Mouse (Mus musculus): Measurements from ENCODE around the gene Cntrob. TPM values are rescaled to one million over a fixed set of nuclear protein-coding genes. Genes with fewer than 3 reads are reported as not detected.

Cntrob gene
- polyA plus RNA-seq, 1 experiment from 2014 or later, result 17.1 TPM

- no peak for ATAC-seq (replicated peaks; ENCODE audit: low FRiP score)
- Histone ChIP-seq H3K4me1 (replicated peaks; ENCODE audit: control insufficient read depth, insufficient read depth, low read length) (0 out of 2 replicates have a peak, but pooled peaks cover 3% of the 10 kb centered on the region), H3K4me3 (ENCODE audit: low read depth, low read length) (no peak overlapping the region), H3K9me3 (ENCODE audit: control insufficient read depth, low read length) (no peaks in the 10 kb centered on the region), H3K36me3 (ENCODE audit: control insufficient read depth, insufficient read depth, low read length) (peaks cover 16% of the 10 kb centered on the region; the same call in 1 of the 2 replicates), H3K9ac (ENCODE audit: low read depth, low read length) (no peak overlapping the region), H3K27me3 (replicated peaks; ENCODE audit: control insufficient read depth, insufficient read depth, low read length) (no peaks in the 10 kb centered on the region), H3K27ac (ENCODE audit: low read depth, low read length) (no peak overlapping the region), H3K4me2 (no peak overlapping the region)
- 89% methylated on average over 9 of the region's 9 CpGs for WGBS
- no peak for DNase-seq (ENCODE audit: low spot score)
These were observed 18.3 kb downstream of the Cntrob start for GRCm38 (mm10) chr11:69305291-69305690.

- ATAC-seq (replicated peaks; ENCODE audit: low FRiP score) (no peak), DNase-seq (ENCODE audit: low spot score) (no peak)
- Histone ChIP-seq H3K27ac (ENCODE audit: low read depth, low read length) (no peak overlapping the region), H3K9me3 (ENCODE audit: control insufficient read depth, low read length) (no peaks in the 10 kb centered on the region), H3K4me2 (no peak overlapping the region), H3K27me3 (replicated peaks; ENCODE audit: control insufficient read depth, insufficient read depth, low read length) (no peaks in the 10 kb centered on the region), H3K36me3 (ENCODE audit: control insufficient read depth, insufficient read depth, low read length) (peaks cover 7% of the 10 kb centered on the region; the same call in 1 of the 2 replicates), H3K9ac (ENCODE audit: low read depth, low read length) (no peak overlapping the region), H3K4me1 (replicated peaks; ENCODE audit: control insufficient read depth, insufficient read depth, low read length) (0 out of 2 replicates have a peak, but pooled peaks cover 3% of the 10 kb centered on the region), H3K4me3 (ENCODE audit: low read depth, low read length) (no peak overlapping the region)
- WGBS, result 87% methylated on average over 7 of the region's 7 CpGs
These were observed 20.8 kb downstream of the Cntrob start for GRCm38 (mm10) chr11:69302817-69303216.

- H3K4me1 ChIP-seq (replicated peaks; ENCODE audit: control insufficient read depth, insufficient read depth, low read length), result peaks cover 4% of the 10 kb centered on the region; the same call in 1 of the 2 replicates
- H3K9me3 ChIP-seq (ENCODE audit: control insufficient read depth, low read length), result no peaks in the 10 kb centered on the region
- 79% methylated on average over 7 of the region's 7 CpGs for WGBS
- H3K36me3 ChIP-seq (ENCODE audit: control insufficient read depth, insufficient read depth, low read length), result peaks cover 4% of the 10 kb centered on the region; the same call in 1 of the 2 replicates
- H3K4me3 ChIP-seq (ENCODE audit: low read depth, low read length), result no peak overlapping the region
- DNase-seq (ENCODE audit: low spot score), result no peak
- no peaks in the 10 kb centered on the region for H3K27me3 ChIP-seq (replicated peaks; ENCODE audit: control insufficient read depth, insufficient read depth, low read length)
- H3K27ac ChIP-seq (ENCODE audit: low read depth, low read length), result no peak overlapping the region
- H3K9ac ChIP-seq (ENCODE audit: low read depth, low read length), result no peak overlapping the region
- ATAC-seq (replicated peaks; ENCODE audit: low FRiP score), result no peak
- no peak overlapping the region for H3K4me2 ChIP-seq
These were observed 25.3 kb downstream of the Cntrob start for GRCm38 (mm10) chr11:69298231-69298630.

GRCm38 (mm10) chr11:69297799-69298198, 25.8 kb downstream of the Cntrob start:
- Histone ChIP-seq H3K9ac (ENCODE audit: low read depth, low read length) (no peak overlapping the region), H3K9me3 (ENCODE audit: control insufficient read depth, low read length) (no peaks in the 10 kb centered on the region), H3K4me2 (no peak overlapping the region), H3K36me3 (ENCODE audit: control insufficient read depth, insufficient read depth, low read length) (0 out of 2 replicates have a peak, but pooled peaks cover 2% of the 10 kb centered on the region), H3K4me3 (ENCODE audit: low read depth, low read length) (no peak overlapping the region), H3K27me3 (replicated peaks; ENCODE audit: control insufficient read depth, insufficient read depth, low read length) (no peaks in the 10 kb centered on the region), H3K4me1 (replicated peaks; ENCODE audit: control insufficient read depth, insufficient read depth, low read length) (peaks cover 4% of the 10 kb centered on the region; the same call in 1 of the 2 replicates), H3K27ac (ENCODE audit: low read depth, low read length) (no peak overlapping the region)
- WGBS, result 76% methylated on average over 2 of the region's 2 CpGs
- no peak for DNase-seq (ENCODE audit: low spot score)
- ATAC-seq (replicated peaks; ENCODE audit: low FRiP score), result no peak

GRCm38 (mm10) chr11:69295286-69295685, 28.3 kb downstream of the Cntrob start:
- ATAC-seq (replicated peaks; ENCODE audit: low FRiP score) (no peak), DNase-seq (ENCODE audit: low spot score) (no peak)
- 79% methylated on average over 3 of the region's 3 CpGs for WGBS
- Histone ChIP-seq H3K27ac (ENCODE audit: low read depth, low read length) (no peak overlapping the region), H3K4me3 (ENCODE audit: low read depth, low read length) (no peak overlapping the region), H3K4me1 (replicated peaks; ENCODE audit: control insufficient read depth, insufficient read depth, low read length) (peaks cover 4% of the 10 kb centered on the region), H3K4me2 (no peak overlapping the region), H3K36me3 (ENCODE audit: control insufficient read depth, insufficient read depth, low read length) (no peaks in the 10 kb centered on the region), H3K27me3 (replicated peaks; ENCODE audit: control insufficient read depth, insufficient read depth, low read length) (no peaks in the 10 kb centered on the region), H3K9me3 (ENCODE audit: control insufficient read depth, low read length) (no peaks in the 10 kb centered on the region), H3K9ac (ENCODE audit: low read depth, low read length) (no peak overlapping the region)

GRCm38 (mm10) chr11:69291111-69291510, 32.5 kb downstream of the Cntrob start:
- WGBS, result 58% methylated on average over 5 of the region's 5 CpGs
- ATAC-seq (replicated peaks; ENCODE audit: low FRiP score), result no peak
- Histone ChIP-seq H3K27me3 (replicated peaks; ENCODE audit: control insufficient read depth, insufficient read depth, low read length) (no peaks in the 10 kb centered on the region), H3K36me3 (ENCODE audit: control insufficient read depth, insufficient read depth, low read length) (no peaks in the 10 kb centered on the region), H3K4me3 (ENCODE audit: low read depth, low read length) (no peak overlapping the region), H3K27ac (ENCODE audit: low read depth, low read length) (no peak overlapping the region), H3K9me3 (ENCODE audit: control insufficient read depth, low read length) (no peaks in the 10 kb centered on the region), H3K9ac (ENCODE audit: low read depth, low read length) (no peak overlapping the region), H3K4me1 (replicated peaks; ENCODE audit: control insufficient read depth, insufficient read depth, low read length) (peaks cover 4% of the 10 kb centered on the region), H3K4me2 (no peak overlapping the region)
- DNase-seq (ENCODE audit: low spot score), result no peak

GRCm38 (mm10) chr11:69277267-69277666, 46.3 kb downstream of the Cntrob start:
- Histone ChIP-seq H3K4me3 (ENCODE audit: low read depth, low read length) (no peak overlapping the region), H3K4me1 (replicated peaks; ENCODE audit: control insufficient read depth, insufficient read depth, low read length) (no peaks in the 10 kb centered on the region), H3K27ac (ENCODE audit: low read depth, low read length) (no peak overlapping the region), H3K9ac (ENCODE audit: low read depth, low read length) (no peak overlapping the region), H3K27me3 (replicated peaks; ENCODE audit: control insufficient read depth, insufficient read depth, low read length) (no peaks in the 10 kb centered on the region), H3K4me2 (no peak overlapping the region), H3K36me3 (ENCODE audit: control insufficient read depth, insufficient read depth, low read length) (no peaks in the 10 kb centered on the region), H3K9me3 (ENCODE audit: control insufficient read depth, low read length) (no peaks in the 10 kb centered on the region)
- ATAC-seq (replicated peaks; ENCODE audit: low FRiP score) (no peak), DNase-seq (ENCODE audit: low spot score) (no peak)
- 59% methylated on average over 5 of the region's 5 CpGs for WGBS

- Histone ChIP-seq H3K36me3 (ENCODE audit: control insufficient read depth, insufficient read depth, low read length) (no peaks in the 10 kb centered on the region), H3K27me3 (replicated peaks; ENCODE audit: control insufficient read depth, insufficient read depth, low read length) (0 out of 2 replicates have a peak, but pooled peaks cover 3% of the 10 kb centered on the region), H3K4me3 (ENCODE audit: low read depth, low read length) (no peak overlapping the region), H3K9ac (ENCODE audit: low read depth, low read length) (no peak overlapping the region), H3K4me1 (replicated peaks; ENCODE audit: control insufficient read depth, insufficient read depth, low read length) (no peaks in the 10 kb centered on the region), H3K27ac (ENCODE audit: low read depth, low read length) (no peak overlapping the region), H3K9me3 (ENCODE audit: control insufficient read depth, low read length) (no peaks in the 10 kb centered on the region), H3K4me2 (no peak overlapping the region)
- ATAC-seq (replicated peaks; ENCODE audit: low FRiP score) (no peak), DNase-seq (ENCODE audit: low spot score) (no peak)
- 50% methylated on average over 2 of the region's 2 CpGs for WGBS
These were observed 47.5 kb downstream of the Cntrob start for GRCm38 (mm10) chr11:69276081-69276480.

- Histone ChIP-seq H3K27ac (ENCODE audit: low read depth, low read length) (no peak overlapping the region), H3K4me3 (ENCODE audit: low read depth, low read length) (no peak overlapping the region), H3K9ac (ENCODE audit: low read depth, low read length) (no peak overlapping the region), H3K4me1 (replicated peaks; ENCODE audit: control insufficient read depth, insufficient read depth, low read length) (no peaks in the 10 kb centered on the region), H3K36me3 (ENCODE audit: control insufficient read depth, insufficient read depth, low read length) (no peaks in the 10 kb centered on the region), H3K27me3 (replicated peaks; ENCODE audit: control insufficient read depth, insufficient read depth, low read length) (peaks cover 3% of the 10 kb centered on the region; the same call in 1 of the 2 replicates), H3K9me3 (ENCODE audit: control insufficient read depth, low read length) (no peaks in the 10 kb centered on the region), H3K4me2 (no peak overlapping the region)
- DNase-seq (ENCODE audit: low spot score) (no peak), ATAC-seq (replicated peaks; ENCODE audit: low FRiP score) (no peak)
- WGBS, result 63% methylated on average over 6 of the region's 6 CpGs
These were observed 47.9 kb downstream of the Cntrob start for GRCm38 (mm10) chr11:69275650-69276049.
